Mouse (Mus musculus) lung, postnatal 10 days (tissue): Measurements from ENCODE around the gene Trpm7.
"Not testable (repeated sequence)": the region's sequence is repeated elsewhere in the genome, so short reads cannot be mapped to it uniquely, and the experiment has no call there.

ENCODE experiments used
- DNase-seq: peaks from one replicate; pipeline ENCODE4 v3.0.0; 2021

Trpm7 gene

DNA sequence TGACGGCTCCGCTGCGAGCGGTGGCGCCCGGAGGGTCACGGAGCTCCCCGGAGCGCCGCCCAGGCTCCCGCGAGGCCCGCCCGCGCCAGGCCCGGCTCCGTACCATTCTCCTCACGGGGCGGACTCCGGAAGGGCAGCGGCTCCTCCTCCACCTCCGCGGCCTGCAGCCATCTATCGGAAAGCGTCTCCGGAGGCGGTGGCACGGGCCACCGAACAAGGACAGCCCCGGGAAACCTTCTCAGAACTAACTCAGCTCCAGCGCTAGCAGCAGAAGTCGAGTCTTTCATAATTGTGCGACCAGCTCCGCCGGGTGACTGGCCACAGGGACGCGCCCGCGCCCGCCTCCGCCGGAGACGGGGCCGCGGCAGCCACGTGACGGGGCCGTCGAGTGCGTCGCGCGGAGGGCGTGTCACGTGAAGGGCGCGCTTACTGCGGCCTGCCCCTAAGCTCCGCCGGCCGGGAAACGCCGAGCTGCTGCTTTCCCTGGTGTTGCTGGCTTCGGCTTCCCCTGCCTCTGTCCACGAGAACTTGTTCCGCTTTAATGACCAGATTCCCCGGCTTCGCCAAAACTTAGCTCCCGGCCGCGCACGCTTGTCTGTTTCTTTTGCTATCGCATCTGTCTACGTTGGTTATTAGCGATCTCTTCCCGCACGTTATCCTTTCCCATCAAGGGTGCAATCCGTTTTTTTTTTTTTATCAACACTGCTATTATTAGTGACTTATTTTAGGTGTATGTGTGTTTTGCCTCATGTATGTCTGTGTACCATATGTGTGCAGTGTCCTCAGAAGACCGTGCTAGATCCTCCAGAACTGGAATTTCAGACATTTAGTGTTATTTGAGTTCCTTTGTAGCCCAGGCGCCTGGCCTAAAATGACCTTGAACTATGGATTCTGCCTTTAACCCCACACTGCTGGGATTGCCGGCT, at the start of gene Trpm7:
Gene Trpm7 (minus strand): TSS at position 360 of the 926 bp plus-strand sequence.
- DNase-seq: peak; percentile 95

DNA sequence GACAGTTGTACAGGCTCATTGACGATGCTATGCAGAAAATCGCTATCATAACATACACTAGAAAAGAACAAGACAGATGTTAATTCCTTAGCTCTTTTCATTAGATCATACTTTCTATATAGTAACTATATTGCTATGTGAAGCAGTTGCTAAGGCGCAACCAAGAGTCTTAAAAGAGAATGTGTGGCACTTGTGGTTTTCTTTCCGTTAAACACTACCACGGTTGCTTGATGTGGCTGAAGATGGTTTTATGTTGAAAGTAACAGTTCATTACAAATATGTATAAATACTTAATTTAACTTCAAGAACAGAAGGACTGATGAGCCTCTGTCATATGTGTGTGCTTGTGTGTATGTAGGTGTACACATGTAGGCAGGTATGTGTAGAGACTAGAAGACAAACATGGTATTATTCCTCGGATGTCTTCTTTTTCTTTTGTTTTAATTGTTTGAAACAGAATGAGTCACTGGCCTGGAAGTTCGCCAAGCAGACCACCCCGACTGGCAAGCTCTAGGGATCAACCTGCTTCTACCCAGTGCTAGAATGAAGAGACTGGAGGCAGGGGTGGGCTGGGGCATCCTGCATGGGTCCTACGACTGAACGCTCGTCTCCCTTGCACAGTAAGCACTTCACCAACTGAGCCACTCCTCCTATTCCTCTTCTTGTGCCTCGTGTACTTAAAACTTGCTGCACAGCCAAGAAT, 44.5 kb upstream of the Trpm7 start:
- DNase-seq: peak; percentile 4

DNA sequence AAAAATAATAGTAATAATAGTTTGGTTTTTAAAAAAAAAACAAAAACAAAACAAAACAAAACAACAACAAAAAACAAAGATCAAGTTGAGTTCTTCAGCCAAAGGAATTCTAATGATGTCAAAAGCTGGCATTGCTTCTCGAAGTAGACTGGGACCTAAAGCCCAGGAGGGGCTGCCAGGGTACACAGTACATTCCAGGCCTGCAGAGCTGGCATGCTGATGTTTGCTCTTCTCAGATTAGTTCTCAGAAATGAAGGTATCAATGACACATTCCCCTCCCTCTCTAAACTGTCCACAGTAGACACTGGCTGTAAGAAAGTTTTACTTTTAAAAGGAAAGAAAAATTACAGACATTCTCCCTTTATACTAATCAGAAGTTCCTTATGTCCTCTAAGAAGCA, 40.2 kb upstream of the Trpm7 start:
- no peak for DNase-seq

DNA sequence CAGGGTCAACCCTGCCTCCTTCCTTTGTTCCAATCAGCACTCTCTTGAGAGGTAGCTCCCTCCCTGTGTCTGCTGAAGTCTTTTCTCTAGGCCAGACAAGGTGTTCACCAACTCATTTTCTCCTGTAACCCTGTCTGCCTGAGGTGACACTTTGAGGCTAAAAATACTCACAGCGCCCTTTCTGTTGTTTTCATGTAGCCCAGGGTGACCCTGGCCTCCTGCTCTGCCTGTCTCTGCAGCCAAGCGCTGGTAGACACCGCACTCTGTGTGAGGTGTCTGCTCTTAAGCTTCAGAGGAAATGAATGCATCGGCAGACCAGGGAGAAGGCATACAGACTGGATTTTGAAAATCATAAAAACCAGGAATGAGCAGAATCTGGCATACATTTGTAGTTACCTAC, 38.1 kb upstream of the Trpm7 start:
- DNase-seq: no peak

DNA sequence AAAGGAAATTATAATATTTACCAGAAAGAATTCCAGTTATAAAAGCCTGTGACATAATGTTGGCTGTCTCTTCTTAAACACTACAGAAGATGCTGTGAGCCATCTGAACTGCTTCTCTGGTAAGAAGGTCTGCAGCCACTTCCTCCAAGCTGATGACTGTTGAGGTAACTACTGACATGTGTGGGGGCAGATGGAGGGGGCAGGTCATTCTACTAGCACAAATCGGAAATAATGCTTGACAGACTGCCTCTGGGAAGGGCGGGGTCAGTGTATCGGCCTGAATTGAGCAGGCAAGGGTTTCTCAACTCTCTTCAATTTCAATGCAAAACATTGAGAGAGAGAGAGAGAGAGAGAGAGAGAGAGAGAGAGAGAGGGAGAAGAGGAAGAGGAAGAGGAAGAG, 28.1 kb upstream of the Trpm7 start:
- no peak for DNase-seq

DNA sequence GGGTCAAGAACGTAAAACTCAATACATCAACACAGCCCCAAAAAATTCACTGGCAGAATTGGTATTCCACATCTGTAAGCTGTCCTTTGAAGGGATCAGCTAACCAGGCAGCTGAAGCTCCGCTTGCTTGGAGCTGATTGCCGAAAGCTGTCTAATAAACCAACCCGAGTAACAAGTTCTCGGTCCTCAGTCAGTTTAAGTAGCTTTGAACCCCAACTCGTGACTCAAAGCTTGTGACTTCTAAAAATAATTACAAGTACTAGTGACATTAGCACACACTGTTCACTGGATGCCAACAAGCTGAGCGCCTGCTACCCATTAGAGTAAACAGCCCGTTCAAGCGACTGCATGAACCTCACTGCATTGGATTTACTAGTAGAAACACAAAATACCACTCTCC, 21.5 kb upstream of the Trpm7 start:
- no peak for DNase-seq

DNA sequence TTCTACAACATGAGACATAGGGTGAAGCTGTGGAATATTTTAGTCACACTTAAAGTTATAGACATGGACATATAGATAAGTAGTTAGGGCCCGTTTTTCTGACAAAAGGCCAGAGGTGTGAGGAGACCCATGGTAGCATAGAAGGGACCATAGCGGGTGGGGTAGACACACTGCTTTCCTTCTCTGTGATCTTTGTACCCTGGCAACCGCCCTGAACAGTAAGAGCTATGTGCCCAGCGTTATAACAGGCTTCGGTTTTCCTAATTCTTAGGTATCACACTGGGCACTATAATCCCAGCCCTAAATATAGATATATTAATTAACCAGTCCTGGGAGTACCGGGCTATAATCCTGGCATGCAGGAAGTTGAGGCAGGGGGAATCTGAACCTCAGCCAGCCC, 20.9 kb upstream of the Trpm7 start:
- no peak for DNase-seq

DNA sequence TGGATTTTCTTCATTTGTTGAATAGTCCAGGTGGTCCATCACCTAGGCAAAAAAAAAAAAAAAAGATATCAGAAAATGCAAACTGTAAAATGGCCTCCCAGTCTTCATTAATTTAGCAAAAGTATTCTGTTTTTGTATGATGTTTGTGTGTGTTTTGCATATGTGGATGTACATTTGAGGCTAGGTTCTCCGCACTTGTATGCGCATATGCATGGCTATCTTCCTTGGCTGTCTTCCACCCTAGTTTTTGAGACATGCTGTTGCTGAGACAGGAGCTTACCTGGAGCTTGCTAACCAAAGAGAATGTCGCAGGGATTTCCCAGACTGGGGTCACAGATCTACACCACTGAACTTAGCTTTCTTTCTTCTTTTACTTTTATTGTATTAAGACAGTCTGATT, 18.2 kb upstream of the Trpm7 start:
- DNase-seq: no peak

DNA sequence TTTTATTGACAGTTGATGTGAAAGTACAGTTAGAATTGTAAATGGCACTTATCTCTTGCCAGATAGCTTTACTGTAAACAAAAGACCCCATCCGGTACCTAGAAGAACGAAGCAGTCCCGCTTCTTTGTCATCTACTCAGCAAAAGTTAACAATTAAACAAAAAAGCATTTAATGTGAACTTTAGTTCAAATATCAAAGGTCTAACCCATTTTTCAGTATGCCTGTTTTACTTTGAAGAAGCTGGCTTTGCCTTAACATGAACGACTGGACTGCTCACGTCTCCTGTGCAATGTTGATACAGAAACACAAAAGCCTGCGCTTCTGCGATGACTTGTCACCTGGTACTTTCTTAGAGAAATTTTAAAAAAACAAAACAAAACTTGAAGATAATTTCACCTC, 16.3 kb upstream of the Trpm7 start:
- no peak for DNase-seq

DNA sequence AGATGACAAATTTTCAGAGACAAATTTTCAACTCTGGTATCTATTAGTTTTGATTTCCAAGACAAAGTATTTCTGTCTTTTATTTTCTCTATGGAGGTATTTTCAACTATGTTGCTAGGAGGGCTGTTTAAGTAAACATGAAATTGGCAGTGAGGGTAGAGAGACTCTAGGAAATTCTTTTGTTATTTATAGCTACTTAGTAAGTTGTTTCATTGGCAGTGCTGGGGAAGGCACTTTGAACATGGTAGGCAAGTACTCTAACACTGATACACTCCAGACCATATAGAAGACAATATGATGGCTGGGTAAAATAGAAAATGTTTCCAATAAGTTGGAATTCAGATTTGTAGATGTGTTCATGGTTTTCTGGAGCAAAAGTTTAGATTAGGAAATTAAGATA, 15.7 kb upstream of the Trpm7 start:
- no peak for DNase-seq

DNA sequence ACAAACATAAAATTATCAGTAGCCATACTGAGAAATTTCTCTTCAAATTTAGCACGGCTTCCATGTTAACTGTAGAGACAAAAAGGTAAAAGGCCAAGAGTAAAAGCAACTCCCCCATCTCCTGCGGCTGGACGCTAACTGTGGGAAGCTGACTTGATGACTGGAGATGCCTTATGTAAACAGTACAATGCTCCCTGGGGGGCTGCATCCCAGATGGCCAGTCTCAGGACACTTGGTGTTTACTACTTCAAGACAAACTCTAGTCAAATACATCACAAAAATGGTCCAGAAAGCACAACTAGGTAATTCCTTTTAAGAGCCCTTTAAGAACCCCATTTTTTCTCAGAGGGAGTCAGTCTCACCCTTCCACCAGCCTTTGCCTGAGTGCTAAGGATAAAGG, 11.1 kb upstream of the Trpm7 start:
- DNase-seq: peak; percentile 31

DNA sequence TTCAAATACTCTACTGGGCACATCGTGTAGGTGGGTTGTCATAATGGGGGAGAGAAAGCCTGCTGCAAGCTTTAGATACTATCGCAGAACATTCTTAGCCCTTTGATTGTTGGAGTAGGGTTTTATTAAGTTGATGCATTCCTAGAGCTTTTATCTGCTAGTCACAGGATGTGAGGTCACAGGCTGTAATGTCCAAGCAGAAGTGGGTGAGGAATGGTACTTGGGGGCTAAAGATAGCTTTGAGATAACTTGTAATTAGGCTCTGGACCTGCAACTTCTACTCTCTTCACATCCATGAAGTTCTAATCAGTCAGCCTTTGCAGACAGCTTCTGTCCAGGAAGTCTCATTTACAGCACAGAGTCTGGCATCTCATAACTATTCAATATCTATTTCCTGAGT, 9.8 kb upstream of the Trpm7 start:
- DNase-seq: no peak

DNA sequence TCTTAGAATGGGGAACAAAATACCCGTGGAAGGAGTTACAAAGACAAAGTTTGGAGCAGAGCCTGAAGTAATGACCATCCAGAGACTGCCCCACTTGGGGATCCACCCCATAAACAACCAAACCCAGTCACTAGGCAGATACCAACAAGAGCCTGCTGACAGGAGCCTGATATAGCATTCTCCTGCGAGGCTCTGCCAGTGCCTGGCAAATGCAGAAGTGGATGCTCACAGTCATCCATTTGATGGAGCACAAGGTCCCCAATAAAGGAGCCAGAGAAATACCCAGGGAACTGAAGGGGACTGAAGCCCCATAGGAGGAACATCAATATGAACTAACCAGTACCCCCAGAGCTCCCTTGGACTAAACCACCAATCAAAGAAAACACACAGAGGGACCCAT, 6.7 kb upstream of the Trpm7 start:
- not testable (repeated sequence) for DNase-seq

DNA sequence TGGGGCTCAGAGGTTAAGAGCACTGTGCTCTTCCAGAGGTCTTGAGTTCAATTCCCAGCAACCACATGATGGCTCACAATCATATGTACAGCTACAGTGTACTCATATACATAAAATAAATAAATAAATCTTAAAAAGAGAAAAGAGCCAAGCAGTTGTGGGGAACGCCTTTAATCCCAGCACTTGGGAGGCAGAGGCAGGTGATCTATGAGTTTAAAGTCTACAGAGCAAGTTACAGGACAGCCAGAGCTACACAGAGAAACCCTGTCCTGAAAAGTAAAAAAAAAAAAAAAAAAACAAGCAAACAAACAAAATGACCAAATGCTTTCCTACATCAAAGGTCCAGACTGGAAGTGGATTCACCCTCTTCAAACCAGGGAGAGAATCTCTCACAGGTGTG, 2.0 kb upstream of the Trpm7 start:
- no peak for DNase-seq

DNA sequence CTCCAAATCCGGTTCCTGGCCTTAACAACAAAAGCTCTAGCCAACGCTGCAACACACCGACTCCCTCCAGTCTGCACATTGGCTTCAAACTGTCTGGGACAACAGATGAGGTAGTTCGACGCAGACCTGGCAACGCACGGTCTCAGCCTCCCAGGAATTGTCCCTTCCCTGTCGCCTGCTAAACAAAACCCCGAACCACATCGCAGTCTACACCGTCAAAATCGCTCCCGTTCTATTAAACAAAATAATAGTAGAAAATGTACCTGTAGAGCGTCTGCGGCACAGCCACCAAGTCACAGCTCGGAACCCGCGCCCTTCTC, 554 bp downstream of the Trpm7 start:
- peak; percentile 48 for DNase-seq

DNA sequence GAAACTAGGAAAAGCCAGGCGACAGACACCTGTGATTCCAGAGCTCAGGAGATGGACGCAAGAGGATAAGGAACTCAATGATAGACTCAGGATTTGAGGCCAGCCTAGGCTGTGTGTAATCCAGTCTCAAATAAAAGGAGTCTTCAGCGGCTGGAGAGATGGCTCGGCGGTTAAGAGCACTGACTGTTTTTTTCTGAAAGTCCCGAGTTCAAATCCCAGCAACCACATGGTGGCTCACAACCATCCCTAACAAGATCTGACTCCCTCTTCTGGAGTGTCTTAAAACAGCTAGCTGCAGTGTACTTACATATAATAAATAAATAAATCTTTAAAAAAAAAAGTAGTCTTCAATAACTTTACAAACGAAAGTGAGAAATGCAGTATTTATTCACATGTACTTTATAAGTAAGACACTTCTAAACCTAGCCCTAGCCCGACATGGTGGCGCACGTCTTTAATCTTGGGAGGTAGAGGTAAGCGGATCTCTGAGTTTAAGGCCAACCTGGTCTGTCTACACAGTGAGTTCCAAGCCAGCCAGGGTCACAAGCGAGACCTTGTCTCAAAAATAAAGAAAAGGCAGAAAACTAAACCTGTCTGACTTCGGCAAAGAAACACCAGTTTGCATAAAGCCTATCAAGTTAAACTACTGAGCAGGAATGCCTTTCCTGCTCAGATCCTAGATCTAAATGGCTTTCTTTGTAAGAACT, 1.1 kb downstream of the Trpm7 start:
- peak; percentile 8 for DNase-seq

DNA sequence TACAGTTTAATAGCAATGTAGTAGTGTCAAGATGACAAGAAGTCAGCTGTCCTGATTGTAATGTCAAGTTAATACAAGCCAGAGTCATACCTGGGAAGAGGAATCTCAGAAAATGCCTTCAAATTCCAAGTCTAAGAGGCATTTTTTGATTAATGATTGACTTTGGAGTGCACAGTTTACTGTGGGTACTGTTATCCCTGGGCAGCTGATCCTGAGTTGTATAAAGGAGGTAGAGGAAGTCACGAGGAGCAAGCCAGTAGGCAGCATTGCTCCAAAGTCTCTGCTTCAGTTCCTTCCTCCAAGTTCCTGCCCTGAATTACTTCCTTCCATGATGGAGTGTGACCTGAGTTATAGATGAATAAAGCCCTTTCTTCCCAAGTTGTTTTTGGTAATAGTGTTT, 9.7 kb downstream of the Trpm7 start:
- DNase-seq: no peak

DNA sequence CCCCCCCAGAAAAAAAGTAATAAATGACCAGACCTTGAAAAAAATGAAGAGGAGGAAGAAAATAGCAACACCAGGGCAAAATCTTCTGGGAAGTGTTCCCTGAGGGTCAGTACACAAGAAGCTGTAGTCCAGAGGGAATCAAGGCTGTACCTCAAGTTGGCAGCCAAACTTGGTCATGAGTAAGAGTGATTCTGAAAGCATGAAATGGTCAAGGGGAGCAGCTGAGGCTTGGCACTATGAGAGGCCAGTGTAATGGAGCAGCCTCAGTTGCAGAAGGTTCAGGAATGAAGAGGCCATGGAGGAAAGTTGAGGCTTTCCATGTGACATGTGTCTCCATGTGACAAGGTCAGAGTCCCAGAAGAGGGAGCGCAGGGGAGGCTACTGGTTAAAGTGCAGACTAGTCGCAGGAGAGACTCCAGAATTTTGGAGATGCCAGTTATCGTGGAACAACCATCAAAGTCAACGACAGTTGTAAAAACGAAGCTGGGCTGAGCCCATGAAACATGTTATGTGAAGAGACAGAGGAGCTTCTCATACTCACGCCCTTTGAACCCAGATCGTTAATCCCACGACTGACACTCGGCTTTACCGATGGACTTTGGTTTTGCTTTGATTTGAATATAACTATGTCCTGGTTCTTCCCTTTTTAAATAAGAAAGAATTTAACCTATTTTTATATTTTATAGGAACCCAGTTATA, 10.4 kb downstream of the Trpm7 start:
- DNase-seq: no peak

DNA sequence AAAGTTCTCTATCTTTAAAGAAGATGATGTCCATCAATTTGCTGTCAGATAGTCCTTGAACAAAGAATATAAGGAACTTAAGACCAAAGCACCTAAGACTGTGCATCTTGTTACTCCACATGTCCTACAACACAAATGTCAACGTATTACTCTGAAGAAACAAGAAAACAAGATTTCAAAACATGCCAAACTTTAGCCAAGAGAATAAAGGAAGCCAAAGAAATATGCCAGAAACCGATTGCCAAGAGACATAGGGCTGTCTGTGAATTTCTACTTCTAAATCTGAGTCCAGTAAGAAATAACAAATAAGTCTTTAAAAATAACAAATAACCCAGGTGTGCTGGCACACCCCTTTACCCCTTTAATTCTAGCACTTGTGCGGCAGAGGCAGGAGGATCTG, 11.0 kb downstream of the Trpm7 start:
- no peak for DNase-seq

DNA sequence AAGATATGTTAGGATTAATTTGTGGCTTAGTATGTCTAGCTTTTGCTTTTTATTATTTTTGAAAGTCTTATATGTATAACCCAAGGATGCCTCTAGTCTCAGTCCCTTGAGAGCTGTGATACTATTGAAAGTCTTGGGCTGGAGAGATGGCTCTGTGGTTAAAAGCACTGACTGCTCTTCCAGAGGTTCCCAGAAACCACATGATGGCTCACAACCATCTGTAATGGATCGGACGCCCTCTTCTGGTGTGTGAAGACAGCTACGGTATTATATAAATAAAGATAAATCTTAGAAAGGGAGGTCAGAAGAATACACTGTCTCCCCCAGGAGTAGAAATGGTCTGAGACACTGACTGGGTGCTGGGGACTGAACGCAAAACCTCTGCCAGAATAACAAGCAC, 31.3 kb downstream of the Trpm7 start:
- DNase-seq: no peak

DNA sequence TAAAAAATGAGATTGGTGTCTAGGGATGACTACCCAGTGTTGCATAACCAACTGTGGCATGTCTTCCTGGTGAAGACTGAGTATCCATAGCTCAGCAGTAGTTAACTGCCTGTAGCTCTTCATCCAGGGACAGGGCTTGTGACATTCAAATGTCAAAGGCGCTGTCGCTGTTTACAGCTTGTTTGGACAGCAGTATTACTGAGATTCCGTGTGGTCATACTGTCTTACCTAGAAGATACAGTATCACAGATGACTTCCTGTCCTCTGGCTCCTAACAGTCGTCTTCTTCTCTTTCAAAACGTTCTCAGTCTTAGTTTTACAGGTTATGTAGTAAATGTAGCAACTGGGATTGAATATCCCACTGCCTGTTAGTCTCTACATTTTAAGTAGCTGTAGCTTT, 37.2 kb downstream of the Trpm7 start:
- DNase-seq: no peak

DNA sequence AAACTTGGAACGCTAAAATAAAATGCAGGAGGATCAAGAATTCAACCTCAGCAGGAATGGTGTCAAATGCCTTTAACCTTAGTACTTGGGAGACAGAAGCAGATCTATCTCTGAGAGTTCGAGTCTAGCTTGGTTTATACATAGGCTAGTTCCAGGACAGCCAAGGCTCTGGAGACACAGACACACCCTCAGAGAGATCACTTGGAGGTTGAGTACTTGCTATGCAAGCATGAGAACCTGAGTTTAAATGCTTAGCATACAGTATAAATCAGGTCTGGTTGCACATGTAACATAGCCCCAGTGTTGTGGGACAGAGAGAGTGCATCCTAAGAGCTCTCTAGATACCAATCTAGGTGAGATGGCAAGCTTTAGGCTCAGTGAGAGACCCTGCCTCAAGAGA, 58.6 kb downstream of the Trpm7 start:
- no peak for DNase-seq

DNA sequence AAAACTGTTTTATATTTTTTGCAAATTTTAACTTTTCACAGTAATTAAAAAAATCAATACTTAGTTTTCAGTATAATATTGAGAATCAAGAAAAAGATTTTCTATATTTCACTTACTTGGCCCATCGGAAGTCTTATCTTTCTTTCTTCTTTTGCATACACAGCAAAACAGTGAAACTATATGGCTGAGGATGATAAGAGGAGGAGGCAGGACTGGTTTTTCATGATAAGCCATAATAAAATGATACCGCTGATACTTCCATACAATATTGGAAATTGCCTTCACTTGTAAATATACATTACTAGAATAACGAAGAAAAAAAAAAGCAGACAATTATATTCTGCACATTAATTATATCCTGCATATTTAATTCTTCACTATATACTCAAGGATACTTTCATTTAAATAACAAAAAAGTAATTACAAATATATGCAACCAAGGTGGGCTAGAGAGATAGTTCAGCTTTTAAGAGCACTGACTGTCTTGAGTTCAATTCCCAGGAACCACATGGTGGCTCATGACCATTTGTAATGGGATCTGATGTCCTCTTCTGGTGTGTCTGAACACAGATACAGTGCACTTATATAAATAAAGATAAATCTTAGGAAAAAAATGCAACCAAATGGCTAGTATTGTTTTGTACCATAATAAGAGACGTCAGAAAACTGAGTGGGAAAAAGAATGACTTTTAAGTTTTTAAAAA, 59.2 kb downstream of the Trpm7 start:
- DNase-seq: no peak
